Mouse (Mus musculus) embryonic fibroblast, embryonic 13.5 days (primary cell): ENCODE measurements around the gene Stag1.

Experiments used
- CTCF ChIP-seq: IDR thresholded peaks from 2 replicates; pipeline ENCODE4 v1.5.1; 2011; ENCODE audit warnings: mild to moderate bottlenecking, control low read depth, low read length, moderate library complexity, borderline replicate concordance; ENCODE audit not compliant: insufficient read depth
- POLR2A ChIP-seq: IDR thresholded peaks from 2 replicates; pipeline ENCODE4 v1.6.1; 2011; ENCODE audit warnings: low read depth, mild to moderate bottlenecking, control low read depth, low read length, moderate library complexity

GRCm38 (mm10) chr9:100987850-100988249 is 390.3 kb downstream of the Stag1 start:
- TF ChIP-seq POLR2A (no peak), CTCF (no peak)
